Mouse (Mus musculus) heart, adult 2 months (tissue): Measurements from ENCODE around the gene Dzank1. TPM values are rescaled to one million over a fixed set of nuclear protein-coding genes. Genes with fewer than 3 reads are reported as not detected.
A peak's percentile ranks its signal among the peaks of the same experiment; 100 is the strongest.

Source experiments
- DNase-seq, 2 experiments: peaks; one replicate each; pipeline ENCODE4 v3.0.0; 2021
- H3K27ac ChIP-seq: fragments of 200-600 bp; 2 replicates; pipeline ENCODE4 v1.8.1; 2022
- H3K27me3 ChIP-seq: fragments of 200-500 bp; 2 replicates; pipeline ENCODE4 v1.6.1; 2012; ENCODE audit warnings: mild to moderate bottlenecking, low read length, inconsistent platforms, mixed read lengths; ENCODE audit not compliant: control insufficient read depth, insufficient read depth
- H3K36me3 ChIP-seq: fragments of 200-500 bp; 2 replicates; pipeline ENCODE4 v1.6.1; 2012; ENCODE audit warnings: low read length, inconsistent platforms; ENCODE audit not compliant: control insufficient read depth, insufficient read depth
- H3K4me1 ChIP-seq: fragments of 200-500 bp; 2 replicates; pipeline ENCODE4 v1.6.1; 2011; ENCODE audit warnings: low read length; ENCODE audit not compliant: control insufficient read depth, insufficient read depth
- H3K4me3 ChIP-seq: fragments of 200-600 bp; 2 replicates; pipeline ENCODE4 v1.8.1; 2022
- H3K79me2 ChIP-seq: fragments of 200-500 bp; replicated peaks from 2 replicates; pipeline ENCODE4 v1.6.1; 2012; ENCODE audit warnings: mild to moderate bottlenecking, inconsistent platforms, low read length, moderate library complexity, mixed read lengths; ENCODE audit not compliant: control insufficient read depth, insufficient read depth
- H3K9ac ChIP-seq: fragments of 200-500 bp; 2 replicates; pipeline ENCODE4 v1.6.1; 2012; ENCODE audit warnings: low read depth, mild to moderate bottlenecking, control low read depth, inconsistent platforms, low read length, mixed read lengths
- CTCF ChIP-seq: fragments of 200-600 bp; IDR thresholded peaks from 2 replicates; pipeline ENCODE4 v1.8.1; 2022; ENCODE audit warnings: antibody characterized with exemption, mild to moderate bottlenecking, moderate library complexity
- EP300 ChIP-seq: fragments of 200-500 bp; IDR thresholded peaks from 2 replicates; pipeline ENCODE4 v1.6.1; 2011; ENCODE audit warnings: low read depth, low read length, control low read depth; ENCODE audit not compliant: insufficient read depth
- POLR2A ChIP-seq: fragments of 200-500 bp; IDR thresholded peaks from 2 replicates; pipeline ENCODE4 v1.6.1; 2011; ENCODE audit warnings: mild to moderate bottlenecking, low read depth, low read length, control low read depth; ENCODE audit not compliant: insufficient read depth
- WGBS: fragments of 180-500 bp; shearing (Covaris S2); methylation state at CpG from one replicate; pipeline ENCODE4 v1.1.7; 2018; 5-methylcytosine and 5-hydroxymethylcytosine counted together
- intact Hi-C: fragments of 180-260 bp; cut with DNase I; formaldehyde crosslinking; loops from one replicate; pipeline ENCODE4 v1.15.1; 2025
- polyA plus RNA-seq: library from polyadenylated mRNA; depleted of rRNA; stranded (reverse); fragments of >200 nt; gene quantifications from 2 replicates; pipeline ENCODE4 v1.2.3, GENCODE M21; 2012
- total RNA-seq, 2 experiments: library from RNA; stranded (reverse); gene quantifications; 2 replicates each; pipeline ENCODE4 v1.2.3; 2021

Dzank1 gene
- total and polyA plus RNA-seq, 3 experiments, result 0.49 to 0.66 (median 0.63) TPM

- intact Hi-C loops, result no loop called here
- WGBS, result 49% methylated on average over 4 of the region's 4 CpGs
- Histone ChIP-seq H3K79me2 (no peaks in the 10 kb centered on the region), H3K9ac (no peak overlapping the region), H3K27ac (no peak overlapping the region), H3K27me3 (no peaks in the 10 kb centered on the region), H3K4me3 (no peak overlapping the region), H3K4me1 (no peaks in the 10 kb centered on the region), H3K36me3 (no peaks in the 10 kb centered on the region)
- TF ChIP-seq EP300 (no peak), CTCF (peak; percentile 48), POLR2A (no peak)
- no peak for DNase-seq
Observed at GRCm38 (mm10) chr2:144438424-144438823, 88.8 kb downstream of the Dzank1 start.

DNA sequence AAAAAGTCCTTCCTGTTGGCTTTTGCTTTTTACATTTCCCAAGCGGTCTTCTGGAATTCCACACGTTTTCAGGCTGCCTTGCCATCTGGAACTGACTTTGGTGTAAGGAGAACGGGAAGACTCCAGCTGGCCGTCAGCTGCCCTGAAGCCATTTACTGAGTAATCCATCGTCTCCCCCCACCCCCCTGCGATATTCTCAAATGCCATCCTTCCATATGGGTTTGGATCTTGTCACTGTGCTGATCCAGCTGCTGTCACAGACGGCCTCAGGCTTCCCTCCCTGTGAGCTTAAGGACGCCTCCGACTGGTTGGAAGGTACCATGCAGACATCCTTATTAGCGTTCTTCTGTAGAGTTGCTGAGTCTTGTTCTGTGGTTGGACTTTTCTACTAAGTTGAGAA lies 91.5 kb downstream of the Dzank1 start:
- no peaks in the 10 kb centered on the region for H3K79me2 ChIP-seq
- H3K27ac ChIP-seq, result no peak overlapping the region
- no peak overlapping the region for H3K9ac ChIP-seq
- 78% methylated on average over 10 of the region's 10 CpGs for WGBS
- no peaks in the 10 kb centered on the region for H3K4me1 ChIP-seq
- H3K4me3 ChIP-seq, result no peak overlapping the region
- TF ChIP-seq CTCF, result no peak
- no peak for TF ChIP-seq POLR2A
- TF ChIP-seq EP300, result no peak
- no peaks in the 10 kb centered on the region for H3K36me3 ChIP-seq
- no peak for DNase-seq
- intact Hi-C loops, result no loop called here
- H3K27me3 ChIP-seq, result no peaks in the 10 kb centered on the region

GRCm38 (mm10) chr2:144431286-144431825 lies 95.9 kb downstream of the Dzank1 start:
- H3K4me3 ChIP-seq, result no peak overlapping the region
- H3K27me3 ChIP-seq, result no peaks in the 10 kb centered on the region
- TF ChIP-seq POLR2A (no peak), CTCF (no peak)
- no peaks in the 10 kb centered on the region for H3K79me2 ChIP-seq
- 72% methylated on average over 5 of the region's 5 CpGs for WGBS
- no peaks in the 10 kb centered on the region for H3K36me3 ChIP-seq
- no peak overlapping the region for H3K27ac ChIP-seq
- intact Hi-C loops, result no loop called here
- H3K4me1 ChIP-seq, result no peaks in the 10 kb centered on the region
- no peak for DNase-seq
- no peak overlapping the region for H3K9ac ChIP-seq

GRCm38 (mm10) chr2:144429171-144429570 lies 98.0 kb downstream of the Dzank1 start:
- WGBS, result 63% methylated on average over 7 of the region's 7 CpGs
- DNase-seq, result no peak

GRCm38 (mm10) chr2:144428659-144429058 lies 98.6 kb downstream of the Dzank1 start:
- Histone ChIP-seq H3K79me2 (no peaks in the 10 kb centered on the region), H3K27me3 (no peaks in the 10 kb centered on the region), H3K4me1 (no peaks in the 10 kb centered on the region), H3K36me3 (no peaks in the 10 kb centered on the region), H3K27ac (no peak overlapping the region), H3K9ac (no peak overlapping the region), H3K4me3 (no peak overlapping the region)
- TF ChIP-seq POLR2A, result no peak
- no peak for TF ChIP-seq EP300
- TF ChIP-seq CTCF, result no peak
- intact Hi-C loops, result no loop called here
- 86% methylated on average over 8 of the region's 8 CpGs for WGBS
- DNase-seq, result no peak

More at GRCm38 (mm10) chr2:144429171-144429570, 98.0 kb downstream of the Dzank1 start:
- TF ChIP-seq POLR2A, result no peak
- Histone ChIP-seq H3K4me1 (no peaks in the 10 kb centered on the region), H3K9ac (no peak overlapping the region), H3K4me3 (no peak overlapping the region), H3K36me3 (no peaks in the 10 kb centered on the region), H3K27ac (no peak overlapping the region), H3K79me2 (no peaks in the 10 kb centered on the region), H3K27me3 (no peaks in the 10 kb centered on the region)
- intact Hi-C loops, result no loop called here

DNA sequence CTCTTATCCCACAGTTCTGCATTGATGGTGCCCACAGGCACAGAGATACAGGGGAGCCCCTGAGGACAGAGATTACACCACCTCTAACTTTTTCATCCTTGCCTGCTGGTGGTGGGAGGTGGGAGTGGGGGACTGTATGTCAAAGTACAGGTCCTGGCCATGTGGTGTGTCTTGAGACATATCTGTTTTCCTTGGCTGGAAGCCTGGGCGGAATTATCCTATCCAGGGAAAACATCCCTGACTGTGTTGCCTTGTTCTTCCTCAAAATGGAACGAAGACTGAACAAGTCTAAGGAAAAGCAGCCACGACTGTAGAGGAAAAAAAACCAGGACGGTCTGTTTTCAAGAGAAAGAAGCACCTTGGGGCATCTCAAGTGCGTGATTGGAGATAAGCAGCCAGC lies 99.4 kb downstream of the Dzank1 start:
- Histone ChIP-seq H3K9ac (no peak overlapping the region), H3K27ac (no peak overlapping the region), H3K27me3 (no peaks in the 10 kb centered on the region), H3K4me3 (no peak overlapping the region), H3K4me1 (no peaks in the 10 kb centered on the region), H3K79me2 (no peaks in the 10 kb centered on the region), H3K36me3 (no peaks in the 10 kb centered on the region)
- DNase-seq, result no peak
- WGBS, result 30% methylated on average over 5 of the region's 5 CpGs
- no peak for TF ChIP-seq POLR2A
- TF ChIP-seq EP300, result no peak
- no peak for TF ChIP-seq CTCF
- intact Hi-C loops, result no loop called here
